Comparison of ENCODE assay signal across 15 mouse cellular contexts in genomic region chr6:144825018-144825602, GRCm38 (mm10).
"Had no signal": no experiment of that assay in that cellular context is flagged by ENCODE, and none has a peak within 500 bp of the region (broad histone marks: within the 10 kb centered on the region; RNA-seq: fewer than 3 reads in every experiment).

No protein-coding gene starts in this region.

- H3K4me1 ChIP-seq: neural tube, embryonic 15.5 days; stomach, embryonic 15.5 days had no signal

- H3K4me3 ChIP-seq: neural tube, embryonic 15.5 days; stomach, embryonic 15.5 days had no signal

- H3K4me2 ChIP-seq: neural tube, embryonic 15.5 days; stomach, embryonic 15.5 days had no signal

- H3K9me3 ChIP-seq: neural tube, embryonic 15.5 days; stomach, embryonic 15.5 days had no signal

- DNase-seq: retina, postnatal 1 day; right cerebral cortex, adult 18-20 months; right cerebral cortex, postnatal 14 days; right cerebral cortex, postnatal 25 days; right cerebral cortex, postnatal 4 days; spleen, adult 18-20 months; thymus, adult 18-20 months; thymus, adult 2 months; thymus, postnatal 14 days; thymus, postnatal 25 days; thymus, postnatal 36 days; thymus, postnatal 4 days had no signal

- H3K27me3 ChIP-seq: neural tube, embryonic 15.5 days; stomach, embryonic 15.5 days had no signal

- H3K36me3 ChIP-seq: neural tube, embryonic 15.5 days; stomach, embryonic 15.5 days had no signal

- H3K9ac ChIP-seq: neural tube, embryonic 15.5 days; stomach, embryonic 15.5 days had no signal

- H3K27ac ChIP-seq: neural tube, embryonic 15.5 days; stomach, embryonic 15.5 days; stomach, postnatal 0 days had no signal
